Mouse (Mus musculus): ENCODE measurements around the gene Cacna2d1.

DNA sequence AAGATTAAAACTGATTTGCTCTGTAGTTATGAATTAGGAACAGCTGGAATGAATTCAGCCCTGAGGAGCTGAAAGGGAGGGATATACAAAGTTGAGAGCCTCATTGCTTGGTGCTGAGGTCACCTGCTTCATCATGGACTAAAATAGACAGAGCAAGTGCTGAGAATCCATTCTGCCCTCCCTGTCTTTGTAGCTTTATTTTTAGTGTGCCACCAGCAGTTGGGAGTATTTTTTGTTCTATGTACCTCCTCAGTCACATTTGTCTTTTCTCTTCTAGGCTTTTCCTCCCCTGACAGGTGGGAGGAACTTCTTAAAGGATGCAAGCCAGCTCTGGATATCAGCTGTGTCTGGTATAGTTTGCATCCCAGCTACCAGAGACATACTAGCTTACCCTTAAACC, 32.4 kb downstream of the Cacna2d1 start:
- TF ChIP-seq CTCF (IDR thresholded peaks at IDR 0.05 in 2 of 3, conservative IDR thresholded peaks at IDR 0.05 in 1 of 3; ENCODE audit: control insufficient read depth in 1 of 3, insufficient read depth in 1 of 3, low read depth in 2 of 3, low read length in 3 of 3, poor library complexity in 1 of 3, severe bottlenecking in 1 of 3) (no peak), MAZ (IDR thresholded peaks at IDR 0.05; ENCODE audit: low read depth, low read length) (no peak), HCFC1 (IDR thresholded peaks at IDR 0.05; ENCODE audit: low read depth, low read length) (no peak), TAL1 (IDR thresholded peaks at IDR 0.05; ENCODE audit: low read length) (no peak), ZC3H11A (IDR thresholded peaks at IDR 0.05; ENCODE audit: low read depth, low read length) (no peak), POLR2A (IDR thresholded peaks at IDR 0.05; ENCODE audit: control insufficient read depth in 1 of 2, insufficient read depth in 1 of 2, low read depth in 1 of 2, low read length in 2 of 2, poor library complexity in 1 of 2) (no peak), MAX (IDR thresholded peaks at IDR 0.05; ENCODE audit: low read length) (no peak), POLR2AphosphoS2 (IDR thresholded peaks at IDR 0.05; ENCODE audit: low read length) (no peak), TCF12 (IDR thresholded peaks at IDR 0.05; ENCODE audit: low read depth, low read length) (no peak), RAD21 (IDR thresholded peaks at IDR 0.05; ENCODE audit: low read depth, low read length) (no peak), GATA1 (IDR thresholded peaks at IDR 0.05; ENCODE audit: low read depth, low read length) (no peak), POLR2AphosphoS5 (IDR thresholded peaks at IDR 0.05; ENCODE audit: borderline replicate concordance, low read depth, low read length) (no peak)
